Comparison of ENCODE assay signal across 37 mouse cellular contexts in the genomic region with DNA sequence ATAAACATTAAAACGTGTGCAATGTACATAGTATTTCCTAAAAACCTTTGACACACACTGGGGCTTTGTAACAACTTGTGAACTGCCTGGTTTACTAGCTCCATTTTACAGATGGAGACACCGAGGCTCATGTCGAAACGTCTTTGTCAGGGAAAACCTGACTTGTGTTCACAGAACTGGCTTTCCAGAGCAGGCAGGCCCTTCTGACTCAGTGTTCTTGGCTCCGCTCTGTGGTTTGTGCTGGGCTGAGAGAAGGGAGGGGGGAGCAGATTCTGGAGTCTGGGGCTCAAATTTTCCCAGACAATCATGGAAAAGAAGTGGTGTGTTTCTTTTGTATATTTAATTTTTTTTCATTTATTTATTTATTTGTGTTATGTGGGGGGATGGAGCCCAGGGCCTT. TPM values are rescaled to one million over a fixed set of nuclear protein-coding genes. Genes with fewer than 3 reads are reported as not detected.
"Had no signal": no experiment of that assay in that cellular context is flagged by ENCODE, and none has a peak within 500 bp of the region (broad histone marks: within the 10 kb centered on the region; RNA-seq: fewer than 3 reads in every experiment).

No protein-coding gene starts in this region.

- H3K27ac ChIP-seq: gastrocnemius, adult 2 months; heart, adult 2 months; heart, embryonic 13.5 days; heart, embryonic 15.5 days; hindbrain, embryonic 13.5 days; hindbrain, embryonic 15.5 days; hindbrain, postnatal 0 days; kidney, embryonic 15.5 days; kidney, postnatal 0 days; layer of hippocampus, adult 2 months; limb, embryonic 13.5 days; limb, embryonic 15.5 days; liver, embryonic 12.5 days; liver, embryonic 14.5 days had no signal

- H3K9me3 ChIP-seq: heart, embryonic 13.5 days; heart, embryonic 15.5 days; hindbrain, embryonic 13.5 days; hindbrain, embryonic 15.5 days; kidney, embryonic 15.5 days; limb, embryonic 13.5 days; limb, embryonic 15.5 days; liver, embryonic 12.5 days had no signal

- ATAC-seq: hindbrain, postnatal 0 days; intestine, embryonic 16.5 days; liver, embryonic 12.5 days had no signal

- H3K4me3 ChIP-seq: gastrocnemius, adult 2 months; heart, adult 2 months; heart, embryonic 13.5 days; heart, embryonic 15.5 days; hindbrain, embryonic 13.5 days; hindbrain, embryonic 15.5 days; kidney, embryonic 15.5 days; layer of hippocampus, adult 2 months; limb, embryonic 13.5 days; limb, embryonic 15.5 days; liver, embryonic 12.5 days had no signal

- DNase-seq: gastrocnemius, adult 2 months; gastrocnemius, postnatal 10 days; gastrocnemius, postnatal 25 days; heart, adult 2 months; heart, postnatal 14 days; heart, postnatal 36 days; kidney, adult 11 months; kidney, adult 2 months; kidney, adult 9 months; kidney, postnatal 25 days; layer of hippocampus, postnatal 36 days had no signal

- H3K36me3 ChIP-seq: heart, embryonic 13.5 days; heart, embryonic 15.5 days; hindbrain, embryonic 13.5 days; hindbrain, embryonic 15.5 days; kidney, embryonic 15.5 days; limb, embryonic 13.5 days; limb, embryonic 15.5 days; liver, embryonic 12.5 days had no signal

- H3K4me1 ChIP-seq: liver, embryonic 12.5 days had no signal

- H3K9ac ChIP-seq: heart, embryonic 13.5 days; heart, embryonic 15.5 days; hindbrain, embryonic 13.5 days; hindbrain, embryonic 15.5 days; kidney, embryonic 15.5 days; limb, embryonic 13.5 days; limb, embryonic 15.5 days; liver, embryonic 12.5 days; liver, embryonic 14.5 days had no signal

- H3K4me2 ChIP-seq: heart, embryonic 11.5 days; heart, embryonic 13.5 days; heart, embryonic 15.5 days; hindbrain, embryonic 13.5 days; hindbrain, embryonic 15.5 days; kidney, embryonic 15.5 days; limb, embryonic 13.5 days; limb, embryonic 15.5 days; liver, embryonic 12.5 days had no signal

RNA-seq across cellular contexts. Expression of a gene that starts 7.6 kb away (rescaled TPM):
- total RNA-seq: gastrocnemius, adult 2 months; gastrocnemius, postnatal 25 days; gastrocnemius, postnatal 4 days; granulocyte monocyte progenitor cell, adult 5-6 weeks; heart, adult 2 months; heart, postnatal 36 days; hematopoietic stem cell, adult 5-6 weeks; layer of hippocampus, adult 2 months; layer of hippocampus, postnatal 14 days; layer of hippocampus, postnatal 36 days; left cerebral cortex, postnatal 10 days; left cerebral cortex, postnatal 25 days had no signal
- polyA plus RNA-seq: heart, embryonic 11.5 days; hindbrain, embryonic 11.5 days; hindbrain, embryonic 13.5 days; hindbrain, embryonic 15.5 days; intestine, embryonic 14.5 days; kidney, adult 2 months; kidney, embryonic 15.5 days; kidney, postnatal 0 days had no signal

RNA-seq across cellular contexts. Expression of a gene that starts 33.8 kb away (rescaled TPM):
- total RNA-seq: gastrocnemius, adult 2 months; gastrocnemius, postnatal 25 days; granulocyte monocyte progenitor cell, adult 5-6 weeks; heart, adult 2 months; heart, postnatal 14 days; heart, postnatal 36 days; hematopoietic stem cell, adult 5-6 weeks; layer of hippocampus, adult 2 months; layer of hippocampus, postnatal 14 days; layer of hippocampus, postnatal 36 days; left cerebral cortex, adult 18-20 months; left cerebral cortex, postnatal 10 days; left cerebral cortex, postnatal 25 days; left cerebral cortex, postnatal 4 days had no signal
- polyA plus RNA-seq: heart, adult 2 months; heart, embryonic 13.5 days; heart, postnatal 0 days; liver, embryonic 16.5 days had no signal
